25 mouse cellular contexts compared by ENCODE assay signal in the genomic region with DNA sequence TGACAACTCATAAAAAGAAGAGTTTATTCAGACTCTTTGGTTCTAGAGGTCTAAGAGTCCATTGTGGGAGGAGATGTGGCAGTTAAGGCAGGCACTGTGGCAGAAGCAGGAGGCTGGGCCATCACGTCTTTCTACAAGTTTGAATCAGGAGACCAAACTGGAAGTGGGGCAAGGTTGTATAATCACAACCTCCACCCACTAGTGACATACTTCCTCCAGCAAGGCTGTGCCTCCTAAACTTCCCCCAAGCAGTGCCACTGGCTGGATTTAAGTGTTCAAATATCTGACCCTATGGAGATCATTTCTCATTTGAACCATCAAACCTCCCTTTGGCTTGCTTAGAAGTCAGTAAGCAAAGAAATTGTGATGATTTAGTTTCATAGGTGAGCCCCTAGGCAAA.
"Had no signal": no experiment of that assay in that cellular context is flagged by ENCODE, and none has a peak within 500 bp of the region (broad histone marks: within the 10 kb centered on the region; RNA-seq: fewer than 3 reads in every experiment).

No protein-coding gene starts in this region.

- H3K4me3 ChIP-seq: gastrocnemius, adult 2 months; heart, adult 2 months; heart, embryonic 12.5 days; hindbrain, embryonic 10.5 days; hindbrain, embryonic 12.5 days; intestine, embryonic 15.5 days; layer of hippocampus, adult 2 months; left cerebral cortex, adult 2 months; limb, embryonic 10.5 days; limb, embryonic 12.5 days; liver, embryonic 13.5 days had no signal

- H3K27me3 ChIP-seq: heart, embryonic 12.5 days; hindbrain, embryonic 12.5 days; intestine, embryonic 15.5 days; limb, embryonic 12.5 days; liver, embryonic 13.5 days had no signal

- H3K36me3 ChIP-seq: heart, embryonic 12.5 days; hindbrain, embryonic 10.5 days; hindbrain, embryonic 12.5 days; intestine, embryonic 15.5 days; limb, embryonic 10.5 days; limb, embryonic 12.5 days; liver, embryonic 13.5 days had no signal

- H3K9me3 ChIP-seq: heart, embryonic 12.5 days; hindbrain, embryonic 10.5 days; hindbrain, embryonic 12.5 days; intestine, embryonic 15.5 days; limb, embryonic 10.5 days; limb, embryonic 12.5 days; liver, embryonic 13.5 days had no signal

- DNase-seq: gastrocnemius, adult 2 months; gastrocnemius, postnatal 10 days; gastrocnemius, postnatal 25 days; heart, adult 2 months; heart, postnatal 10 days; heart, postnatal 4 days; kidney, adult 18-20 months; kidney, adult 8-10 months; kidney, postnatal 10 days; kidney, postnatal 25 days; kidney, postnatal 4 days; liver; liver, embryonic 13.5 days had no signal

- ATAC-seq: hindbrain, embryonic 16.5 days; inflammation-experienced regulatory T-cells, adult 6 months; intestine, embryonic 15.5 days; intestine, postnatal 0 days had no signal

- H3K27ac ChIP-seq: gastrocnemius, adult 2 months; heart, adult 2 months; hindbrain, embryonic 10.5 days; hindbrain, embryonic 12.5 days; hindbrain, embryonic 14.5 days; intestine, embryonic 15.5 days; layer of hippocampus, adult 2 months; left cerebral cortex, adult 2 months; limb, embryonic 10.5 days; limb, embryonic 12.5 days; liver, embryonic 13.5 days had no signal

- H3K4me1 ChIP-seq: heart, embryonic 12.5 days; hindbrain, embryonic 10.5 days; hindbrain, embryonic 12.5 days; intestine, embryonic 15.5 days; limb, embryonic 10.5 days; limb, embryonic 12.5 days; liver, embryonic 13.5 days had no signal
